Mouse (Mus musculus) embryo, embryonic 10.5 days (tissue): ENCODE measurements around the gene Zswim2.
"Not testable (repeated sequence)": the region's sequence is repeated elsewhere in the genome, so short reads cannot be mapped to it uniquely, and the experiment has no call there.

ENCODE experiments used
- DNase-seq: peaks from one replicate; pipeline ENCODE4 v3.0.0-alpha.2; 2015; ENCODE audit warnings: low spot score

Zswim2 gene

DNA sequence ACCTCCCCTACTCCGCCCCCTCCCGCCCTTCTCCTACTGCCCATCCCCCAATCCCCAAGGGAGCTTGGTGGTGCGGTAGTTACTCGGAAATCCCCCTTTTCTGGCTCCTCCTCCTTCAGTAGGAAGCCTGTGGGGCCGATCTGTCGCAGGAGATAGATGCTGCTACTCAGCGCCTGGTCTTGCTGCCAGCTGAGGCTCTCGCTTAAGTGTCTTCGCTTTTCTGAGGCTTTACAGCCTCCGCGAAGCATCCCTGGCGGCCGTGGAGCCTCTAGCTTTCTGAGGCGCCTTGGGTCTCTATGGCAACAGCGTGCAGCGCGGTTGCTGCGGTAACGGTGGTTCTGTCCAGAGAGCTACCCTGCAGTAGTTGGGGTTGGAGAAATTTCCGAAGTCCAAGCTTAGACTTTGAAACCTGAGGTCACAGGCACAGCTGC, at the start of gene Zswim2:
Gene Zswim2 (minus strand): TSS at position 298 of the 431 bp plus-strand sequence.
- DNase-seq: peak; percentile 86

DNA sequence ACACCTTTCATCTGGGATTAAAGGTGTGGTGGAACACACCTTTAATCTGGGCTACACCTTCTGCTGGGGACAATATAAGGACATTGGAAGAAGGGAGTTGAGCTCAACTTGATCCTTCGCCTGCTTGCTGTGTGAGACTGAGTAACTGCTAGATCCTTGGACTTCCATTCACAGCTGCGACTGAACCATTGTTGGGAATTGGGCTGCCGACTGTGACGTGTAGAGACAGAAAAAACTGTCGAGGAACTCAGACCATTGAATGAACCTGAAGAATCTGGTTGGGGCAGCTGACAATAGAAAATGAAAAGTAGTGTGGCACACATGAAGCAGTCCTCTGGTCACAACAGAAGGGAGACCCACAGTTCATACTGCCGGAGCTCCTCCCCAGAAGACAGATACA, 49.2 kb upstream of the Zswim2 start, which contains the start of gene Gm13691:
Gene Gm13691 (plus strand): TSS at position 301 of the 400 bp plus-strand sequence.
- DNase-seq: not testable (repeated sequence)

DNA sequence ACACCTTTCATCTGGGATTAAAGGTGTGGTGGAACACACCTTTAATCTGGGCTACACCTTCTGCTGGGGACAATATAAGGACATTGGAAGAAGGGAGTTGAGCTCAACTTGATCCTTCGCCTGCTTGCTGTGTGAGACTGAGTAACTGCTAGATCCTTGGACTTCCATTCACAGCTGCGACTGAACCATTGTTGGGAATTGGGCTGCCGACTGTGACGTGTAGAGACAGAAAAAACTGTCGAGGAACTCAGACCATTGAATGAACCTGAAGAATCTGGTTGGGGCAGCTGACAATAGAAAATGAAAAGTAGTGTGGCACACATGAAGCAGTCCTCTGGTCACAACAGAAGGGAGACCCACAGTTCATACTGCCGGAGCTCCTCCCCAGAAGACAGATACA, 43.4 kb upstream of the Zswim2 start, which contains the start of gene Gm13697:
Gene Gm13697 (plus strand): TSS at position 301 of the 400 bp plus-strand sequence.
- DNase-seq: not testable (repeated sequence)

DNA sequence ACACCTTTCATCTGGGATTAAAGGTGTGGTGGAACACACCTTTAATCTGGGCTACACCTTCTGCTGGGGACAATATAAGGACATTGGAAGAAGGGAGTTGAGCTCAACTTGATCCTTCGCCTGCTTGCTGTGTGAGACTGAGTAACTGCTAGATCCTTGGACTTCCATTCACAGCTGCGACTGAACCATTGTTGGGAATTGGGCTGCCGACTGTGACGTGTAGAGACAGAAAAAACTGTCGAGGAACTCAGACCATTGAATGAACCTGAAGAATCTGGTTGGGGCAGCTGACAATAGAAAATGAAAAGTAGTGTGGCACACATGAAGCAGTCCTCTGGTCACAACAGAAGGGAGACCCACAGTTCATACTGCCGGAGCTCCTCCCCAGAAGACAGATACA, 37.6 kb upstream of the Zswim2 start, which contains the start of gene Gm13694:
Gene Gm13694 (plus strand): TSS at position 301 of the 400 bp plus-strand sequence.
- DNase-seq: not testable (repeated sequence)

DNA sequence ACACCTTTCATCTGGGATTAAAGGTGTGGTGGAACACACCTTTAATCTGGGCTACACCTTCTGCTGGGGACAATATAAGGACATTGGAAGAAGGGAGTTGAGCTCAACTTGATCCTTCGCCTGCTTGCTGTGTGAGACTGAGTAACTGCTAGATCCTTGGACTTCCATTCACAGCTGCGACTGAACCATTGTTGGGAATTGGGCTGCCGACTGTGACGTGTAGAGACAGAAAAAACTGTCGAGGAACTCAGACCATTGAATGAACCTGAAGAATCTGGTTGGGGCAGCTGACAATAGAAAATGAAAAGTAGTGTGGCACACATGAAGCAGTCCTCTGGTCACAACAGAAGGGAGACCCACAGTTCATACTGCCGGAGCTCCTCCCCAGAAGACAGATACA, 31.8 kb upstream of the Zswim2 start, which contains the start of gene Gm13696:
Gene Gm13696 (plus strand): TSS at position 301 of the 400 bp plus-strand sequence.
- not testable (repeated sequence) for DNase-seq

DNA sequence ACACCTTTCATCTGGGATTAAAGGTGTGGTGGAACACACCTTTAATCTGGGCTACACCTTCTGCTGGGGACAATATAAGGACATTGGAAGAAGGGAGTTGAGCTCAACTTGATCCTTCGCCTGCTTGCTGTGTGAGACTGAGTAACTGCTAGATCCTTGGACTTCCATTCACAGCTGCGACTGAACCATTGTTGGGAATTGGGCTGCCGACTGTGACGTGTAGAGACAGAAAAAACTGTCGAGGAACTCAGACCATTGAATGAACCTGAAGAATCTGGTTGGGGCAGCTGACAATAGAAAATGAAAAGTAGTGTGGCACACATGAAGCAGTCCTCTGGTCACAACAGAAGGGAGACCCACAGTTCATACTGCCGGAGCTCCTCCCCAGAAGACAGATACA, 26.0 kb upstream of the Zswim2 start, which contains the start of gene Gm13695:
Gene Gm13695 (plus strand): TSS at position 301 of the 400 bp plus-strand sequence.
- not testable (repeated sequence) for DNase-seq

DNA sequence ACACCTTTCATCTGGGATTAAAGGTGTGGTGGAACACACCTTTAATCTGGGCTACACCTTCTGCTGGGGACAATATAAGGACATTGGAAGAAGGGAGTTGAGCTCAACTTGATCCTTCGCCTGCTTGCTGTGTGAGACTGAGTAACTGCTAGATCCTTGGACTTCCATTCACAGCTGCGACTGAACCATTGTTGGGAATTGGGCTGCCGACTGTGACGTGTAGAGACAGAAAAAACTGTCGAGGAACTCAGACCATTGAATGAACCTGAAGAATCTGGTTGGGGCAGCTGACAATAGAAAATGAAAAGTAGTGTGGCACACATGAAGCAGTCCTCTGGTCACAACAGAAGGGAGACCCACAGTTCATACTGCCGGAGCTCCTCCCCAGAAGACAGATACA, 20.2 kb upstream of the Zswim2 start, which contains the start of gene Gm13693:
Gene Gm13693 (plus strand): TSS at position 301 of the 400 bp plus-strand sequence.
- not testable (repeated sequence) for DNase-seq

DNA sequence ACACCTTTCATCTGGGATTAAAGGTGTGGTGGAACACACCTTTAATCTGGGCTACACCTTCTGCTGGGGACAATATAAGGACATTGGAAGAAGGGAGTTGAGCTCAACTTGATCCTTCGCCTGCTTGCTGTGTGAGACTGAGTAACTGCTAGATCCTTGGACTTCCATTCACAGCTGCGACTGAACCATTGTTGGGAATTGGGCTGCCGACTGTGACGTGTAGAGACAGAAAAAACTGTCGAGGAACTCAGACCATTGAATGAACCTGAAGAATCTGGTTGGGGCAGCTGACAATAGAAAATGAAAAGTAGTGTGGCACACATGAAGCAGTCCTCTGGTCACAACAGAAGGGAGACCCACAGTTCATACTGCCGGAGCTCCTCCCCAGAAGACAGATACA, 14.4 kb upstream of the Zswim2 start, which contains the start of gene Gm13698:
Gene Gm13698 (plus strand): TSS at position 301 of the 400 bp plus-strand sequence.
- not testable (repeated sequence) for DNase-seq

DNA sequence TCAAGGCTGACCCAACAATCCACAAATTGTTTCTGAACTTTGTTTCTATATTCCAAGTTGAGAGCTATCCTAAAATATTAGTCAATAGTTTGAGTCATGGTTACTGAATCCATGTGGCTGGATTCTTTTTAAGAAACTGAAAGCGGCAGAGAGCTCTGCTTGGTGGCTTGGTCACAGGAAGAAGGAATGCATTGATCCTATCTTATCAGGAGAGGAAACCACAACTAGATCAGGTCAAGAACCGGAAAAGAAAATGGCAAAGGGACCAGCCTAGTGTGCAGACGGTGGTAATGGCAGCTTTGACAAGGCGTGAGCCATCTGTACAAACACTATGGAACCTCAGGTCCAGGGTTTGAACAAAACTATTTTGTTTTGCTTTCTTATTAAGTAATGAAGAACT, 764 bp upstream of the Zswim2 start:
- DNase-seq: no peak

DNA sequence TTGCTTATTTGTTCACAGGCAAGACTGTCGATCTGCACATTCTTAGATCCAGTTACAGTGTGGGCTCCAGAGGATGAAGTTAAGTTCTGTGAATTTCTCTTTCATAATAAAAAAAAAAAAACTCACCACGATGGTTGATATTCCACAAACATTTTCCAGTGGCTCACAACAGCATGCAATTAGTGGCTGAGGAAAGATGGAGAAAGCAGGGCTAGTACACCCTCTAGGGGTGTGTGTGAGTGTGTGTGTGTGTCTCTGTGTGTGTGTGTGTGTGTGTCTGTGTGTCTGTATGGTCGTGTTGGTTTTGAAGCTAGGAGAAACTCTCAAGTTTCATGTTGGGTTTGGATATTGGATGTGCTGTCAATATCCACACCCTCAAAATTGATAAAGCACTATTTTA, 350 bp upstream of the Zswim2 start:
- peak; percentile 2 for DNase-seq

DNA sequence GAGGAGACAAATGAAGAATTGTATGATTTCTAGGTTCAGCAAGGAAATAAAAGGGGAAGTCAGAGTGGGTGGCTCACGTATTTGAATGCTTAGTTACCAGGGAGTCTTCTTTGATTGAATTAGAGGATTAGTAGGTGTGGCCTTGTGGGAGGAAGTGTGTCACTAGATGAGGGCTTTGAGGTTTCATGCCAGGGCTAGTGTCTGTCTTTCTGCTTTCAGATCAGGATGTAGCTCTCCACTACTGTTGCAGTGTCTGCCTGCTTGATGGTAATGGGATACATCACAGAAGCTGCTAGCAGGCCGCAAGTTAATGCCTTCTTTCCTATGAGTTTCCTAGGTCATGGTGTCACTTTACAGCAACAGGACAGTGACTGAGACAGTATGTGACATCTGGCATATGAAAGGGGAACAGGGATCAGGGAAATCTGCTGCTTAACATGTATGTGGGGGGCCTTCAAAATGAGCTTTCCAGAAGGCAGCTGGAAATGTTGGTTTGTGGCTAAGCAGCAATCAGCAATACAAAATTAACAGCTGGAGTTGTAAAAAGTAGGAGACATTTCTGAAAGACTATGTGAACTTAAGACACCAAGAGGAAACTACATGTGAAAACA, 11.4 kb downstream of the Zswim2 start:
- no peak for DNase-seq

DNA sequence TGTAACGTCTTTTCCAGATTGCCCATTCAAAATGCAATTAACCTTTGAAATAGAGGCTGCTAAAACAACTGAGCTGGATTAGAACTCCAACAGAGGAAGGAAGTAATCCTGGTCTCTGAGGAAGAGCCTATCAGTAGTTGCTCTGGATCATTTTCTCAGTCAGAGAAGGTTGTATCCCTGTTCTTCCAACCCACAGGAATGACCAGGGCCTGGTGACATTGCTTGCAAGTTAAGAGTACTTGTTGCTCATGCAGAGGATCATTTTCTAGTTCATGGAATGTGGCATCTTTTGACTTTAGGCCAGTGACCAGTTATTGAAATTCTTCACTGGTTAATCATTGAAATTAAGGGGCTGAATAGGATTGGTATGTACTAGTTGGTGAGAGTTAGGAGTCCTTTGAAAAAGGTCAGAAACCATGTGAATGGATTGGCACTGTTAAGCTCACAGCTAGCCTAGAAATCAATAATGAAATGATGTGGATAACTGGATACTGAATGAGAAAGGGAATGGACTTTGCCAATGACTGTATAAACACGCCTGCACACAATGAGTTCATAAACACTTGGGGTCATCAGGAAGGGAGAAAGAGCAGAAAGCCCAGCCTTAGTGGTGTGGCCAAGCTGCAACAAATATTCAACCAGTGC, 39.0 kb downstream of the Zswim2 start:
- no peak for DNase-seq

DNA sequence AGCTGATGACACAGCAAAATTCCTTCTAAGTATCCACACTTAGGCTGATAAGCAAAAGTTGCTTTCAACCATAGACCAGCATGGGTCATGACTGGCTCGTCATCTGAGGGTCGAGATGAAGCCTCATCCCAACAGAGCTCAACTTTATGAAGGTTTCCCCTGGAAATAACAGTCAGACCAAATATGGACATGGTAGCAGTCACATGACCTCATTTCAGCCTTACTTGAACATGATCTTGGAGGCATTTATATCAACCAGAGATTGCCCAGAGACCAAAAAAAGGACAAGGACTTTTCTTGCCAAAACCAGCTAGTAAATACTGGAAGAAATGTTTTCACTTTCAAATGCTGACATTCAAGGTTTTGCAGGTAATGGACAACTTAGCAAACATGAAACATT, 47.3 kb downstream of the Zswim2 start:
- DNase-seq: no peak

DNA sequence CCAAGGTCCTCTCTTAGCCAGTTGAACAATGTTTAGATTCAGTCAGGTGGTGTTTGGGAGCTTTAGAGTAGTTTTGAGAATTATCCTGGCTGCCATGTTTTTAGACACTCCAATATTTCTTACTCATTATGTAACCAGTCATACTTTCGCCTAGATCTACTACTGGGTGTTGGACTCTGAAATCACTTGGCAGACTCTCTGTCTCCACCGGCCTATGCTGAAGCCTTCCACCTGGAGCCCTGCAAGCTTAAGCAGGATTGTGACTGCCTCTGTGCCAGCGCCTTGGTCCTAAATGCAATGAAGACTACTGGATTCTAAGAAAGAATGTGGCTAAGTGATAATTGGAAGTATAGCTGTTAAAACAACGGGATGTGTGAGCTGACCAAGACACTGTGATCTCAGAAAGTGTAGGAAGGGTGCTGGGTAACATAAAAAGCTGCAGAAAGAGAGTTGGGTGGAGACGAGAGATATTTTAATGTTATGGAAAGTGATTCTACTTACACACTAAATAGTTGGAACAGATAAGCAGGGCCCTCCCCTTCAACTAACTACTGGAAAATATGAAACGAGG, 57.1 kb downstream of the Zswim2 start:
- DNase-seq: no peak
